Mouse (Mus musculus): ENCODE measurements at regions not wholly inside any gene's neighbourhood (a gene's known extent, or its start where the extent isn't known, plus 50 kb on each side); places are given as distances from the start of the nearest gene placed in this dataset.

- DNase-seq (ENCODE audit: low read depth, low spot score): no peak
These were observed 62.1 kb downstream of the P2ry1 start for GRCm38 (mm10) chr3:61064720-61065119.

GRCm38 (mm10) chr3:61067067-61067466, 64.5 kb downstream of the P2ry1 start:
- DNase-seq (ENCODE audit: low read depth, low spot score): no peak

GRCm38 (mm10) chr3:61068229-61068628, 65.6 kb downstream of the P2ry1 start:
- no peak for DNase-seq (ENCODE audit: low read depth, low spot score)

GRCm38 (mm10) chr3:61071041-61071440, 68.4 kb downstream of the P2ry1 start:
- DNase-seq (ENCODE audit: low read depth, low spot score): no peak

GRCm38 (mm10) chr3:61072330-61072729, 69.7 kb downstream of the P2ry1 start:
- no peak for DNase-seq (ENCODE audit: low read depth, low spot score)

- no peak for DNase-seq (ENCODE audit: low read depth, low spot score)
These were observed 70.5 kb downstream of the P2ry1 start for GRCm38 (mm10) chr3:61073103-61073502.

- no peak for DNase-seq (ENCODE audit: low read depth, low spot score)
These were observed 71.2 kb downstream of the P2ry1 start for GRCm38 (mm10) chr3:61073806-61074205.

- no peak for DNase-seq (ENCODE audit: low read depth, low spot score)
These were observed 73.2 kb downstream of the P2ry1 start for GRCm38 (mm10) chr3:61075839-61076238.

GRCm38 (mm10) chr3:61089931-61090330, 87.3 kb downstream of the P2ry1 start:
- no peak for DNase-seq (ENCODE audit: low read depth, low spot score)

- DNase-seq (ENCODE audit: low read depth, low spot score): no peak
These were observed 89.4 kb downstream of the P2ry1 start for GRCm38 (mm10) chr3:61092031-61092430.

- DNase-seq (ENCODE audit: low read depth, low spot score): no peak
These were observed 113.8 kb downstream of the P2ry1 start for GRCm38 (mm10) chr3:61116364-61116763.

GRCm38 (mm10) chr3:61133096-61133495, 130.5 kb downstream of the P2ry1 start:
- DNase-seq (ENCODE audit: low read depth, low spot score): no peak

GRCm38 (mm10) chr3:61154087-61154486, 151.5 kb downstream of the P2ry1 start:
- no peak for DNase-seq (ENCODE audit: low read depth, low spot score)

GRCm38 (mm10) chr3:61159811-61160210, 157.2 kb downstream of the P2ry1 start:
- DNase-seq (ENCODE audit: low read depth, low spot score): no peak

- DNase-seq (ENCODE audit: low read depth, low spot score): no peak
These were observed 158.8 kb downstream of the P2ry1 start for GRCm38 (mm10) chr3:61161384-61161783.

- no peak for DNase-seq (ENCODE audit: low read depth, low spot score)
These were observed 175.6 kb upstream of the Rap2b start for GRCm38 (mm10) chr3:61185789-61186188.

- DNase-seq (ENCODE audit: low read depth, low spot score): no peak
These were observed 172.8 kb upstream of the Rap2b start for GRCm38 (mm10) chr3:61188662-61189061.

- no peak for DNase-seq (ENCODE audit: low read depth, low spot score)
These were observed 144.9 kb upstream of the Rap2b start for GRCm38 (mm10) chr3:61216562-61216961.

- no peak for DNase-seq (ENCODE audit: low read depth, low spot score)
These were observed 136.9 kb upstream of the Rap2b start for GRCm38 (mm10) chr3:61224505-61224904.

GRCm38 (mm10) chr3:61225054-61225453, 136.4 kb upstream of the Rap2b start:
- DNase-seq (ENCODE audit: low read depth, low spot score): no peak

GRCm38 (mm10) chr3:61241380-61241779, 120.1 kb upstream of the Rap2b start:
- DNase-seq (ENCODE audit: low read depth, low spot score): no peak

- DNase-seq (ENCODE audit: low read depth, low spot score): no peak
These were observed 117.4 kb upstream of the Rap2b start for GRCm38 (mm10) chr3:61243876-61244527.

GRCm38 (mm10) chr3:61246429-61246828, 115.0 kb upstream of the Rap2b start:
- no peak for DNase-seq (ENCODE audit: low read depth, low spot score)

GRCm38 (mm10) chr3:61247344-61247743, 114.1 kb upstream of the Rap2b start:
- DNase-seq (ENCODE audit: low read depth, low spot score): no peak
